In the genomic region with DNA sequence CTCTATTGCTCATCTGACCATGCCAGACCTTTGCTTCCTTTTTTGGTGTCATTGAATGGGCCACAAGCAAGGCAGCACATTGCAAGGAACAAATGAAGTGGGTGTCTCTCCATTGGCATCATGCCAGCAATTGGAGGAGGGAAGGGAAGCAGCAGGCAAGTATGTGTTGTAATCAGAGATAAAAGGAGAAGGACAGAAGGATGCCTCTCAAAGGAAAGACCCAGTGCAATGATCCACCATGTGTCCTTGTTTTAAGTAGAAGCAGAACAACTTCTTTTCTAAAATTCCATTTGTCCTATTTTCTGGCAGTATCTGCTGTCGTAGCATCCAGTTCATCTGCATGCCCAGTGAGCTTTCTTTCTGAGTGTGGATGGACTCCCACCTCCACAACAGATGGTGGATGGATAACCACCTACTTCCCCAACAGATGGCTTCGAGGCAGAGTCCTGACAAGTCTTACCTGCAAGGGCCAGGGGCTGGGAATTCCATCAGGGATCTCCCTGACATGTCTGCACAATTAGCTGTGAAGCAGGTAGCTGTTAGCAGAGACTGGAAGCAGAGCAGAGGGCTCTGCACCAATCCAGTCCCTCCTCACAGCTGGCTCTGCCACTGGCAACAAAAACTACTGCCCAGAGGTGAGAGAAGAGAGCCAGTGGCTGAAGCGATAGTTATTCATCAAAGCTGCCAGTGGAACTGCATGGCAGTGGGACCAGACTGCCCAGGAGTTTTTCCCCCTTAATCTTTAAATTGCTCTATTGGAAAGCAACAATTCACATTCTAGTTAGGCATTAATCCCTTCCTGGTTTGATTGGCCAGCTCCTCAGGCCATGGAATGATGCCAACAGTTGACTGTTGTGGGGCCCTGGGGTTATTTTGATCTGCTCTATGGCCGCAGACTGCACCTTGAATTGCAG, we compare ENCODE assay signal across 8 mouse cellular contexts.
DNase-seq lines count a peak whose midpoint lies in the region; ATAC-seq lines count a peak whose summit lies in the region.

No protein-coding gene starts in this region.

- H3K4me2 ChIP-seq in hindbrain, embryonic 15.5 days = no peak overlapping the region
- H3K4me2 ChIP-seq in hindbrain, embryonic 11.5 days (replicated peaks; ENCODE audit: low read depth, low read length) = no peak overlapping the region
- no peak overlapping the region for H3K4me2 ChIP-seq in intestine, embryonic 15.5 days (replicated peaks)

- no peak overlapping the region for H3K9ac ChIP-seq in hindbrain, embryonic 15.5 days
- no peak overlapping the region for H3K9ac ChIP-seq in hindbrain, embryonic 11.5 days (ENCODE audit: low read depth, low read length)
- no peak overlapping the region for H3K9ac ChIP-seq in intestine, embryonic 15.5 days

- H3K36me3 ChIP-seq in hindbrain, embryonic 15.5 days = no peaks in the 10 kb centered on the region
- H3K36me3 ChIP-seq in hindbrain, embryonic 11.5 days (ENCODE audit: control insufficient read depth, insufficient read depth, low read length) = no peaks in the 10 kb centered on the region
- no peaks in the 10 kb centered on the region for H3K36me3 ChIP-seq in intestine, embryonic 15.5 days

- peaks cover 8% of the 10 kb centered on the region; the same call in 1 of the 2 replicates for H3K4me1 ChIP-seq in hindbrain, embryonic 15.5 days (replicated peaks)
- H3K4me1 ChIP-seq in hindbrain, embryonic 11.5 days (replicated peaks; ENCODE audit: control insufficient read depth, insufficient read depth, low read length) = no peaks in the 10 kb centered on the region
- 0 out of 2 replicates have a peak, but pooled peaks cover 7% of the 10 kb centered on the region for H3K4me1 ChIP-seq in intestine, embryonic 15.5 days (replicated peaks)

- H3K27ac ChIP-seq in hindbrain, embryonic 15.5 days (replicated peaks) = no peak overlapping the region
- H3K27ac ChIP-seq in hindbrain, embryonic 11.5 days (ENCODE audit: low read depth, low read length) = no peak overlapping the region
- H3K27ac ChIP-seq in intestine, embryonic 15.5 days = no peak overlapping the region

- H3K4me3 ChIP-seq in hindbrain, embryonic 15.5 days = no peak overlapping the region
- no peak overlapping the region for H3K4me3 ChIP-seq in hindbrain, embryonic 11.5 days (ENCODE audit: low read depth, low read length)
- H3K4me3 ChIP-seq in intestine, embryonic 15.5 days (replicated peaks) = no peak overlapping the region

- DNase-seq in hindbrain, embryonic 11.5 days (ENCODE audit: low spot score) = no peak
- DNase-seq in cerebellum, adult 11-12 months = peak; percentile 92
- peak; percentile 23 for DNase-seq in left cerebral cortex, adult 11 months (ENCODE audit: low spot score)
- DNase-seq in telencephalon, adult 2 months (ENCODE audit: low read depth, low spot score) = peak; percentile 77
- DNase-seq in thymus, postnatal 0 days (ENCODE audit: low spot score) = no peak
- DNase-seq in gastrocnemius, postnatal 25 days = no peak

- no peaks in the 10 kb centered on the region for H3K27me3 ChIP-seq in hindbrain, embryonic 15.5 days
- no peaks in the 10 kb centered on the region for H3K27me3 ChIP-seq in hindbrain, embryonic 11.5 days (ENCODE audit: control insufficient read depth, insufficient read depth, low read length)
- H3K27me3 ChIP-seq in intestine, embryonic 15.5 days (replicated peaks) = no peaks in the 10 kb centered on the region

- WGBS in hindbrain, embryonic 15.5 days = 45% methylated on average over 4 of the region's 4 CpGs
- WGBS in hindbrain, embryonic 11.5 days = 78% methylated on average over 4 of the region's 4 CpGs
- 62% methylated on average over 4 of the region's 4 CpGs for WGBS in intestine, embryonic 15.5 days

- H3K9me3 ChIP-seq in hindbrain, embryonic 15.5 days = no peaks in the 10 kb centered on the region
- H3K9me3 ChIP-seq in hindbrain, embryonic 11.5 days (ENCODE audit: control insufficient read depth, low read length) = no peaks in the 10 kb centered on the region
- H3K9me3 ChIP-seq in intestine, embryonic 15.5 days = no peaks in the 10 kb centered on the region

- ATAC-seq in hindbrain, embryonic 15.5 days (ENCODE audit: low FRiP score, low read depth) = peak; percentile 82
- no peak for ATAC-seq in hindbrain, embryonic 11.5 days (ENCODE audit: low FRiP score)
- ATAC-seq in intestine, embryonic 15.5 days = peak; percentile 89

Comparison
In these comparisons a context has a peak if more than half of its experiments do, and no peak if none do; other contexts are left out.
1. DNase-seq: peak in cerebellum, adult 11-12 months (single experiment), left cerebral cortex, adult 11 months (single experiment) and telencephalon, adult 2 months (single experiment); none in hindbrain, embryonic 11.5 days (single experiment), thymus, postnatal 0 days (single experiment) and gastrocnemius, postnatal 25 days (single experiment).